Mouse (Mus musculus) 3134 (cell line): ENCODE results near the gene Itga4.

Experiments used
- DNase-seq: peaks from one replicate; pipeline ENCODE4 v3.0.0-alpha.2; 2011; ENCODE audit warnings: low spot score; ENCODE audit not compliant: insufficient read length; ENCODE audit errors: extremely low read depth

The Itga4 gene

GRCm38 (mm10) chr2:79255192-79256000 lies at the start of gene Itga4:
Gene Itga4, plus strand, starts transcription at chr2:79255426.
- DNase-seq: no peak

GRCm38 (mm10) chr2:79206191-79206755 lies 49.0 kb upstream of the Itga4 start:
- DNase-seq: no peak

GRCm38 (mm10) chr2:79214982-79215381 lies 40.2 kb upstream of the Itga4 start:
- DNase-seq: no peak

GRCm38 (mm10) chr2:79215479-79215878 lies 39.7 kb upstream of the Itga4 start:
- DNase-seq: no peak

- no peak for DNase-seq
Measured at GRCm38 (mm10) chr2:79224714-79225426, 30.4 kb upstream of the Itga4 start.

GRCm38 (mm10) chr2:79227805-79228241 lies 27.4 kb upstream of the Itga4 start:
- no peak for DNase-seq

DNA sequence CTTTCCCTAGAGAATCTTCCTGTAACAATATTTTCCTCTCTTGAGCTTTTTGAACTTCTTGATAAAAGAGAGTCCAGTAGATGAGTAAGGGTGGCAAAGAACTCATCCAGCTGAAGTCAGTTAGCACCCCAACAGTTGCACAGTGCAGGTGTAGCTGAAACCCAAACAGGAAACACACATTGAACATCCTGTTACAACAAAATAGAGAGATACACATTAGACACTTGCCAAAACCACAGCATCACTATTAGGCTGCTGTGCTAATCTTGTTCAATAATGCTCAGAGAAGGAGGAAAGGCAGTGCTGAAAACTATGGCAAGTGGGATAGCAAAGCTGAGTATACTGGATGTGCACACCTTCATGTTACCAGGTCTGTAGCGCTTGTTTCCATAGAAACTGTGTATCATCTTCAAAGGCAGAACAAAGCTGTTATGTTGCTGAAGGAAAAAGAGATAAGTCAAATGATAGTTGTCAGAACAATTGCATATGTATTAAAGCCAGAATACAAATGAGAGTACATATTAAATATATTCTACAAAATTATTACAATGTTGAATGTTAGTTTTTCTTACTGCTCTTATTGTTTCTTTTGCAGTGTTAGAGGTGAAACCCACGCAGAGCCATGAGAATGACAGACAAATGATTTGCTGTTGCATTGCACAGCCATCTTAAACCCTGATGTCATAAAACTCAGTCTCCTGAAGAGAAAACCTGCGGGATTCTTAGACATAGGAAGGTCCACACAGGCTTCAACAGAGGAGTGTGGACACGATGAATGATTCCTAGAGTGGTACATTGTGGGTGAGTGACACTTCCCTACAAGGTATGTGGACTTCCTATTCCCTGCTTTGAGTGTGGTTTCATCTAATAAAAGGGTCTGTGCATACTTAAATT lies 23.9 kb upstream of the Itga4 start:
- no peak for DNase-seq

DNA sequence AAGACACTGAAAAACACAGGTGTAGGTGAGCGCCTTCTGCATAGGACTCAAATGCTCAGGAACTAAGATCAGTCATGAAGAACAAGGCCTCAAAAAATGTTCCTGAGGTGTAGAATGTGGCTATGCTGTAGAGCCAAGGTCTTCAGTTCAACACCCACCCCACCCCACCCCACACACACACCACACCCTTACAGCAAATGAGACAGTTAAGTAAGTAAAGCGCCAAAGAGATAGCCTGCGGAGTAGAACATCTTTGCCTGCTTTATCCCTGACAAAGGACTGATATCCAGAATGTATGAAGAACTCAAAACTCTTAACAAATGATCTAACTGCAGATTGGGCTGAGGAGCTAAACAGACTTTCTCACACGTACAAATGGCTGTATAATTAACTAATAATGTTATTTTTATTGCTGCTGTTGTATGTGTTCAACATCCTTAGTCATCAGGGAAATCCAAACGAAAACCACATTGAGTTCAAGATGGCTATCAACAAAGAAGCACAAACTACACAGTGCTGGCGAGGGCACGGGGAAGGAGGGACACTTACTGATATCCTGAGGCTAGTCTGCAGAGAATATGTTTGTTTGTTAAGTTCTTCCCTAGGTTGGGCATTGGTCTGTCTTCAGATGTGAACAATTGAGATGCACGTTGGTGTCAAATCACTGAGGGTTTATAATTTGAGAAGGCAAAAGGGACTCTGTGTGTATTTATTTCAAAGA lies 19.3 kb upstream of the Itga4 start:
- DNase-seq: no peak

DNA sequence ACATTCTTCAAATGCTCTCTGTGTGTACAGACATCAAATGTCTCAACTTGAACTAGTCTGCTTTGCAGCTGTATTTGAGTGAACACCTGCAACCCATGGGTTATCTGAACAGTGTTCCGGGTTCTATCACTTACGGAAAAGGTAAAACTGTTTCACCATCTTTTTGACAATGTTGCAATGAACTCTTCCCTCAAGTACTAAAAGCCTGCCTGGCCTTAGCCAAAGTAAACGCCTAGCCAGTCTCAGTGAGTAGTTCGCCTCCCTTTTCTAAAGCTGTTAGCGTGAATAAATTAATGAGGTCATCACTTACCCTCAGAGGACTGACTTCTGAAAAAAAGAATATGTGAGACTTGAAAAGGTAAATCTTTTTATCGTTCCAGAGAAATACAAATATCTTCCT lies 18.0 kb upstream of the Itga4 start:
- no peak for DNase-seq

DNA sequence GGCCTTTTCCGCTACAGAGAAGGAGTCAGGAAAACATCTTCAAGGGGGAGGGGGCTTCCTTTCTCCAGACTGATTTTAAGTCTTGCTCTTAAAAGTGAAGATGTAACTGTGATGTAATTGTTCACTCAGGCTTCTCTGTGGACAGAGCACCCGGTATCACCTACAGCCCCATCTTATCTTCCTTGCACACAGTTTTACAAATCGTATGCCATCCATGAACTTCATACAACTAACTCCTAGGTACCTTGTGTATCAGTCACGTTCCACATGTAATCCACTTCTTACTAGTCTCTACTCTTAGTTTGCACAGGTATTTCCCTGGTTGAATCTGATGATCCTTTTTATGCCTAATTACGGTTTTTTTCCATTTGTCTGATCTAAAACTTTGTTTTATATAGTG lies 10.9 kb upstream of the Itga4 start:
- DNase-seq: no peak

- no peak for DNase-seq
Measured at GRCm38 (mm10) chr2:79244743-79245142, 10.5 kb upstream of the Itga4 start.

DNA sequence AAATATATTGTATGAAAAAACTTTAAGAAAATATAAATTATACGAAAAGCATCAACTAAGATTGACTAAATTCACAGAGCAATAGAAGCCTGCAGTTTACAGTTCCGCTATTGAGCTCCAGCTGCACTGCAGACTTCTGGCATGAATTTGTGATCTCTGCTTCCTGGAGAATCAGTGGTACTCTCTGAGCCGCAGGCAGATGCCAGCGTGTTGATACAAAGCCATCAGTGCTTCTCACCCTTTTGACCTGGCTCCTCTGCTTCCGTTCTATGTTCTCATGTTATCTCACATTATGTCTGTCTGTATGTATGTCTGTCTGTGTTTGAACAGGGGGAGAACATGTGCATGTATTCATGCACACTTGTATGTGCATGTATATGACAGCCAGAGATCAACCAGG lies 6.9 kb upstream of the Itga4 start:
- DNase-seq: no peak

DNA sequence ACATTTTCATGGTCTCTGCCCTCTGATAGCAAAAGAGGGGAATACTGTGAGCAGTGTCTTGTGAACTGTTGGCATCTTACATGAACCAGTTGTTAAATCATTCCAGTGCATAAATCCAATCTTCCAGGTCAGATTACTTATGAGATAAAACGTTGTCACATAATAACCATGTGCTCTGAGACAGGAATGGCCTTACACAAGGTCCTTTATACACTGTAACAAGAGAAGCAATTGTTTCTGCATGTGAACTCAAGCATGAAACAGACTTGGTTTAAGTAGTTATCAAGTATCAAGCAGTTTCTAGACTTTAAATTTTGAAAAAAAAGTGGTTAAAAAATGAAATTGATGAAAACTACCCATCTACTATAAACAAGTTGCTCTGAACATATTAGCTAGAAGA lies 4.7 kb upstream of the Itga4 start:
- DNase-seq: no peak

- no peak for DNase-seq
Measured at GRCm38 (mm10) chr2:79253754-79254197, 1.4 kb upstream of the Itga4 start.

GRCm38 (mm10) chr2:79254588-79255191 lies 536 bp upstream of the Itga4 start:
- no peak for DNase-seq

DNA sequence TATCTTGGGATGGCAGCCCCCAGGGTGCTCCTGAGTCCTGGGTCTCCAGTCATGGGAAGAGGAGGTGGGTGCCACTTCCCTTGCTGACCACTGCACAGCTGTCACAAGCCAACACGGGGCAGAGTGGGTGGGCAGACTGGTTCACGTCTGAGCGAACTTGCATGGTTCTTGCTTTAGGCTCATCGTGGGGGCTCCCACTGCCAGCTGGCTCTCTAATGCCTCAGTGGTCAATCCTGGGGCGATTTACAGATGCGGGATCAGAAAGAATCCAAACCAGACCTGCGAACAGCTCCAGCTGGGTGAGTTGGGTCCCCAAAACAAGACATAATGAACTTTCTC lies 744 bp downstream of the Itga4 start:
- DNase-seq: no peak

DNA sequence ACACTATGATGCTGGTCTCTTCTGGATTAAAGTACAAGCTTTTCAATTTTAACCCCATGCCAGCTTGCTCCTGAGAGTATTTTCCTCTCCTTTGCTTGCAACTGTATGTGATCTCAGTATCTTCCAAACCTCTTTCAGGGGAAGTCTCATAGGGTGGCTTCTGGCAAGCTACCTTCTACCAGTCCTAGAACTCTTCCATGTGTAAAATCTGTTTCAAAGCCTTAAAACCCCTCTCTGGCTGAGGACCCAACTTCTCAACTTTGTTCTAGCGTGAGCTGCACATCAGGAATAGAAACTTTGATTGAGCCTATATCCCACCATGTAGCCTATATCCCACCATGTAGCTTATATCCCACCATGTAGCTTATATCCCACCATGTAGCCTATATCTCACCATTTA lies 1.1 kb downstream of the Itga4 start:
- DNase-seq: no peak

GRCm38 (mm10) chr2:79256880-79257279 lies 1.7 kb downstream of the Itga4 start:
- DNase-seq: no peak

DNA sequence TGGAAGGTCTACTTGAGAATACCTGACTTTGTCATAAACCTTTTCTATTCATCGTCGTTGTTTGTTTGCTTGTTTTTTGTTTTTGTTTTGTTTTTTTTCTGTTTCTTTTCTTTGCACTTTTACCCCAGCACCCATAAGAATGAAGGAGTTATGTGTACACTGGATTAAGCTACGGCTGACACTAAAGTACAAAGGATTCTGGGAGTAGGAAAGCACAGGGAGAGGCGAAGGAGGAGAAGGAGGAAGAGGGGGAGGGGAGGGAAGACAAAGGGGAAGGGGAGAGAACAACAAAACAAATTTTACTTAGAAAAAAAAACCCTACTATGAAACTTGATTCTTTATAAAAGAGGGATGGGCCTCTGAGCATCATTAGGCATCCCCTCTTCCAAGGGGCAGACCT lies 2.2 kb downstream of the Itga4 start:
- DNase-seq: no peak

DNA sequence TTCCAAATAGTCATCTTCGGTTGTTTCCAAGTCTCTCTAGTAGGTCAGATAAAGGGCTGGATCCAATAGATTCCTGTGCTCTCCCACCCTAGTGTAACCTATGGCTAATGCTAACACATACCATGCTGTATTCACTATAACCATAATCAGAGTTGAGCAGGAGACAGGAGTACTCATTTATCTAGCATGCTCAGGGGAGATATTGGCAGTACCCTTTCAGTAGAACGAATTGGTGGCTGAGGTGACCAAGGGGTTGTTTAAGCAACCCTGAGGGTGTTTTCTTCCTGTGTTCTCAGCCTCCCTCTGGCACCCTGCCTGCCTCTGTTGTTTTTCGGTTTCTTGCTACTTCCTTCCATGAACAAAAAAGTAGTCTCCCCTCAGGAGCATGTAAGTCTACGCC lies 4.1 kb downstream of the Itga4 start:
- DNase-seq: no peak
